Mouse (Mus musculus) cortical plate, adult 2 months (tissue): ENCODE results near the gene Tmem132c. TPM values are rescaled to one million over a fixed set of nuclear protein-coding genes. Genes with fewer than 3 reads are reported as not detected.

Experiments
- H3K27ac ChIP-seq: fragments of 200-500 bp; 2 replicates; pipeline ENCODE4 v1.5.1; 2012; ENCODE audit warnings: low read length, control low read depth, inconsistent platforms; ENCODE audit not compliant: insufficient read depth
- H3K4me1 ChIP-seq: fragments of 200-500 bp; 2 replicates; pipeline ENCODE4 v1.6.1; 2011; ENCODE audit warnings: low read length; ENCODE audit not compliant: control insufficient read depth, insufficient read depth
- H3K4me3 ChIP-seq: fragments of 200-500 bp; 2 replicates; pipeline ENCODE4 v1.5.1; 2011; ENCODE audit warnings: mild to moderate bottlenecking, low read length, control low read depth; ENCODE audit not compliant: insufficient read depth
- CTCF ChIP-seq: fragments of 200-500 bp; IDR thresholded peaks from 2 replicates; pipeline ENCODE4 v1.5.1; 2011; ENCODE audit warnings: mild to moderate bottlenecking, control low read depth, low read length; ENCODE audit not compliant: insufficient read depth; ENCODE audit errors: extremely low read depth
- POLR2A ChIP-seq: fragments of 200-500 bp; IDR thresholded peaks from 2 replicates; pipeline ENCODE4 v1.6.1; 2011; ENCODE audit warnings: mild to moderate bottlenecking, low read length, control low read depth; ENCODE audit not compliant: insufficient read depth; ENCODE audit errors: extremely low read depth
- polyA plus RNA-seq: library from polyadenylated mRNA; depleted of rRNA; stranded (reverse); fragments of >200 nt; gene quantifications from 2 replicates; pipeline ENCODE4 v1.2.3, GENCODE M21; 2012; rRNA removed

Tmem132c gene
- 1.9 and 2.3 TPM in 2 replicates for polyA plus RNA-seq

DNA sequence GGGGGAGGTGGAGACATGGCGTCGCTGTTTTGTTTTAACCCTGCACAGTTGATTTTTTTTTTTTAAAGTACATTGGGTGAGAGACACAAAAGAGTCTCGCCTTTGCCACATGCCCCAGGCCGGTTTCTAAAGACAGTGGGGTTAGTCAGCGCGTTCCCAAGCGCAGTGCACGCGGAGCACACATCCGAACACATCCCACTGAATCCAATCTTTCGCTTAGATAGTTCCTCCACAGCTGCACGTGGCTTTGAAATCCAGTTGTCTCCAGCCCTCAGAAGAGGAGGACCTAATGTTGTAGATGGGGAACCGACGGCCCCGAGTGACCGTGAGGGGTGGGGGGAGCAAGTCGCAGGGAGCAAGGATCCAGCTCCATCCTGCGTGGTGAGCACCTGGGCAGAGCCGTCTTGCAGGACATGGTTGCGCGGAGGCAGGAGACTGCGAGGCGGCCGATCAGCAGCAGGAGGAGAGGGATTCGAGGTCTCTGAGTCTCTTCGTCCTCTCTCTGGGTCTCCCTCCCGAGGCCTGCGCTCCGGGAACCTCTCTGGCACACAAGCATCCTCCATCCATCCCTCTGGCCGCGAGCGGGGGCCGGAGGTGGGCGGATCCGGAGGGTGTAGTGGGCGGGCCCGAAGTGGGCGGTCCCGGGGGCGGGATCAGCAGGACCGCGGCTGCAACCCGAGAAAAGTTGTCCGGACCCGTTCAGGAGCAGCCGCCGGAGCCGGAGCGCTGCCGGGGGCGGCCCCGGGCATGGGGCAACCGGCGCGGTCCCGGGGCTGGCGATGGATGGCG is at the start of gene Tmem132c:
Tmem132c (plus strand) TSS at position 673 of the 789 bp plus-strand sequence.
- no peak within 1 kb of the TSS for H3K27ac ChIP-seq
- no peaks in the 10 kb centered on the region for H3K4me1 ChIP-seq
- no peak for TF ChIP-seq POLR2A
- no peak for TF ChIP-seq CTCF
- H3K4me3 ChIP-seq, result peak within 1 kb of the TSS; percentile 8

DNA sequence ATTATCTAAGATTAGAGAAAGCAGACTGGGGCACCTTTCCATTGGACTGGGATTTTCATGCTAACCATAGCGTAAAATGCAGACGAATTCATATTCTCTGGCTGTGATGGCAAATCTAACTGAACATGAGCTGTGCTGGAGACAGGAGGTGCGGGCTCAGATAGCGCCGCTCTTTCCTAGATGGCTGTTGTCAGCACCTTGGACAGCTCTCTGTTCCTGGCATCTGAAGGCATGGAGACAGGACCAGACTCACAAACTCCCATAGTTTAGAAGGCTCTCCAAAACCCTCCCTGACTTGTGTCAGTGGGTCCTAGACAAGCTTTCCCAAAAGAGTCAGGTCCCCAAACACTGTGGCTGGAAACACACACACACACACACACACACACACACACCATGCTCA is 49.7 kb upstream of the Tmem132c start:
- TF ChIP-seq POLR2A (no peak), CTCF (no peak)
- Histone ChIP-seq H3K4me1 (no peaks in the 10 kb centered on the region), H3K4me3 (no peak overlapping the region), H3K27ac (no peak overlapping the region)

DNA sequence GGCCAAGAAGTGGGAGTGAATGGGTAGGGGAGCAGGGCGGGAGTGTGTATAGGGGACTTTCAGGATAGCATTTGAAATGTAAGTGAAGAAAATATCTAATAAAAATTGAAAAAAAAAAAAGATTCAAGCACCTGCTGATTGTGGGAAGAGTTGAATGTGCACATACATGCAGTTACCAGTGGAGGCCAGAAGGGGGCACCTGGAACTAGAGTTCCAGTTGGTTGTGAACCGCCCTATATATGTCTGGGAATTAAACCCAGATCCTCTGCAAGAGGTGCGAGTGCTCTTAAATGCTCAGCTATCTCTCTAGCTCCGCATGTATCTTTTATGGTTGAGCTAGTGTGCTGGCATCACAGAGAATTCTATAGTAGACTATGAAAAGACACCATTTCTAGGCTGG is 42.8 kb upstream of the Tmem132c start:
- Histone ChIP-seq H3K4me1 (no peaks in the 10 kb centered on the region), H3K27ac (no peak overlapping the region), H3K4me3 (no peak overlapping the region)
- no peak for TF ChIP-seq POLR2A
- TF ChIP-seq CTCF, result peak; percentile 15; the same call in 1 of the 2 replicates

GRCm38 (mm10) chr5:127204881-127205280 is 36.7 kb upstream of the Tmem132c start:
- H3K4me3 ChIP-seq, result no peak overlapping the region
- TF ChIP-seq CTCF (no peak), POLR2A (no peak)
- no peaks in the 10 kb centered on the region for H3K4me1 ChIP-seq
- no peak overlapping the region for H3K27ac ChIP-seq

DNA sequence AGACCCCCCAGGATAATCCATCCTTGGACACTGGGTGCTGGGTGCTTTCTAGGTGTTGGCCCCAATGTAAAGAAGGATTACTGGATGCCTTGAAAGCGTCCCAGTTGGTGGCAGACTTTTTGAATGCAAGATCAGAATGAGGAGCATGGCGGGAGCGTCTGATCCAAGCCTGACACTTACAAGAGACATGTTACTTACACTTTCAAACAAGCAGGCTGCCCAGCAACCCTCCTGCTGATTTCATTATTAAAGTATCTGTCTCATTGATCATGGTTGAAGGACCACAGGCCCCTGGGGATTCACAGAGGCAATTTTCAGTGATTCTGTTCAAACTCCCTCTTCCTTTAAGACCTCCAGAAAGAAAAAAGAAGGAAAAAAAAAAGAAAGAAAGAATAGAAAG is 25.2 kb upstream of the Tmem132c start:
- no peak for TF ChIP-seq CTCF
- no peak for TF ChIP-seq POLR2A
- no peak overlapping the region for H3K4me3 ChIP-seq
- H3K27ac ChIP-seq, result no peak overlapping the region
- H3K4me1 ChIP-seq, result no peaks in the 10 kb centered on the region

- 0 out of 2 replicates have a peak, but pooled peaks have one; percentile 5 for TF ChIP-seq CTCF
- no peak for TF ChIP-seq POLR2A
- Histone ChIP-seq H3K4me3 (no peak overlapping the region), H3K4me1 (no peaks in the 10 kb centered on the region), H3K27ac (no peak overlapping the region)
Observed at GRCm38 (mm10) chr5:127217725-127218124, 23.9 kb upstream of the Tmem132c start.

DNA sequence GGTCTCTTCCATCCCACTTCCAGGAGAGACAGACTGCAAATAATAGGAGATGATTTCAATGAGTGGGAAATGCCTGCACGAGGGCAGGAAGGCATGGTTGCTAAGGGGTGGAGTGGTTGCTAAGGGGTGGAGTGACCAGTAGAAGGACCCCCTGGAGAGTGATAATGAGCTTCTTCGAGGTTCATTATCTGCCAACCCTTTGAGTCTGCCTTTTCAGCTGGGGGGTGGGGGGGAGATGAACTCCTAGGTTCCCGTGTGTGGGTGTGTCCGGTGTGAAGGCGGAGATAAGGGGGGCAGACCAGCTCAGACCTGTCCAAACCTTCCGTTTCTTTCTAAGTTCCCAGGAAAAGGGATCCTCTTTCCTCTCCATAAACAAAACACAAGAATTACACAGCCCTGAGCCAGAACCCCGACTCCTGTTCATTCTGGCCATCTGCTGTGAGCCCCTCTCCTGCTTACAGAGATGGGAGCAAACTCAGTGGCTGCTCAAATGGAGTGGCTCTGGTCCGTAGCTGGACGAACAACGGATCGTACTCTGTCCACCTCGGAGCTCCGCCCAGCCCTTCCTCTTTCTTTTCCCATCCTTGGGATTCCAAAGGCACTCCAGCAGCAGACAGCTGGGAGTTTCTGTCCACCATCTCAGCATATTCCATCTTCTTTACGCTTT is 13.5 kb upstream of the Tmem132c start:
- Histone ChIP-seq H3K4me3 (no peak overlapping the region), H3K27ac (no peak overlapping the region), H3K4me1 (no peaks in the 10 kb centered on the region)
- no peak for TF ChIP-seq CTCF
- TF ChIP-seq POLR2A, result no peak

- Histone ChIP-seq H3K4me1 (no peaks in the 10 kb centered on the region), H3K4me3 (no peak overlapping the region), H3K27ac (no peak overlapping the region)
- TF ChIP-seq CTCF (no peak), POLR2A (no peak)
Observed at GRCm38 (mm10) chr5:127234715-127235114, 6.9 kb upstream of the Tmem132c start.

DNA sequence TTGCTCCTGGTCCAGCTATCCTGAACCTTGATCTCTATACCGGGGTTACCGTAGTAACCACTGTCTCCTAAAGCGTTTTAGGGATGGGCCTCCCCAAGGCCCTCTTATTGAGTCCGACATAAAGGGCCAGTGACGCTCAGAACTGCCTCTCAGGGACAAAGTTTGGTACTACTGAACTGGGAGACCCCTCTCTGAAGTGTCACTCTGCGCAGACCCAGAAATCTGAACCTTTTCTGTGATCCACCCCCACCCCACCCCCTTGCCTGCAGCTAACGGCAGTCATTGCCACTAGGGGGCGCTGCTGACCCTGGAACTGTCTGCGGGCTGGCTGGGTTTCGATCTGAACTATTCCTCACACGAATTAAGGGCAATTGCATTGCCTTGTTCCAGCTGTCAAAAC is 6.4 kb upstream of the Tmem132c start:
- H3K4me1 ChIP-seq, result no peaks in the 10 kb centered on the region
- H3K27ac ChIP-seq, result no peak overlapping the region
- H3K4me3 ChIP-seq, result no peak overlapping the region

GRCm38 (mm10) chr5:127239706-127240105 is 1.9 kb upstream of the Tmem132c start:
- TF ChIP-seq CTCF (no peak), POLR2A (no peak)
- H3K4me1 ChIP-seq, result no peaks in the 10 kb centered on the region
- H3K27ac ChIP-seq, result no peak overlapping the region
- no peak overlapping the region for H3K4me3 ChIP-seq

More for the DNA sequence above, 6.4 kb upstream of the Tmem132c start:
- TF ChIP-seq CTCF (peak; percentile 70), POLR2A (no peak)

GRCm38 (mm10) chr5:127240646-127241045 is 962 bp upstream of the Tmem132c start:
- no peak overlapping the region for H3K27ac ChIP-seq
- H3K4me1 ChIP-seq, result no peaks in the 10 kb centered on the region
- H3K4me3 ChIP-seq, result no peak overlapping the region
- TF ChIP-seq CTCF (no peak), POLR2A (no peak)
